11 mouse cellular contexts compared by ENCODE assay signal in genomic region chr16:49964321-49964986, GRCm38 (mm10).
A peak's percentile ranks its signal among the peaks of the same experiment; 100 is the strongest.
DNase-seq lines count a peak whose midpoint lies in the region; ATAC-seq and TF ChIP-seq lines count a peak whose summit lies in the region.
"Had no signal": no experiment of that assay in that cellular context is flagged by ENCODE, and none has a peak within 500 bp of the region (broad histone marks: within the 10 kb centered on the region; RNA-seq: fewer than 3 reads in every experiment).

No protein-coding gene starts in this region.

- no peak overlapping the region for H3K9ac ChIP-seq in kidney, postnatal 0 days (ENCODE audit: low read depth, low read length)
- H3K9ac ChIP-seq in MEL (ENCODE audit: control insufficient read depth, low read depth, low read length, poor library complexity, severe bottlenecking) = no peak overlapping the region
- H3K9ac ChIP-seq in neural tube, embryonic 14.5 days (replicated peaks; ENCODE audit: low read depth, low read length) = no peak overlapping the region

- TF ChIP-seq EP300 in MEL (IDR thresholded peaks at IDR 0.05; ENCODE audit: low read depth in 1 of 2, low read length in 2 of 2) = peak; percentile 69 to 71

- H3K4me1 ChIP-seq in kidney, postnatal 0 days (replicated peaks; ENCODE audit: insufficient read depth, low read length) = peaks cover 3% of the 10 kb centered on the region; the same call in 1 of the 2 replicates
- peaks cover 7 to 23% of the 10 kb centered on the region in 2 experiments for H3K4me1 ChIP-seq in MEL (ENCODE audit: control insufficient read depth in 1 of 2, insufficient read depth in 2 of 2, low read length in 2 of 2)
- no peaks in the 10 kb centered on the region; the same call in 1 of the 2 replicates for H3K4me1 ChIP-seq in neural tube, embryonic 14.5 days (ENCODE audit: control insufficient read depth, insufficient read depth, low read length)

- H3K27me3 ChIP-seq in kidney, postnatal 0 days (ENCODE audit: insufficient read depth, low read length) = no peaks in the 10 kb centered on the region
- H3K27me3 ChIP-seq in MEL (ENCODE audit: control insufficient read depth in 1 of 2, insufficient read depth in 2 of 2, low read length in 2 of 2) = no peaks in the 10 kb centered on the region
- no peaks in the 10 kb centered on the region for H3K27me3 ChIP-seq in neural tube, embryonic 14.5 days (ENCODE audit: control insufficient read depth, insufficient read depth, low read length)

- H3K79me2 ChIP-seq in MEL (ENCODE audit: control insufficient read depth, insufficient read depth, low read length, poor library complexity) = no peaks in the 10 kb centered on the region

- H3K9me3 ChIP-seq in kidney, postnatal 0 days (replicated peaks; ENCODE audit: low read length) = no peaks in the 10 kb centered on the region
- no peaks in the 10 kb centered on the region for H3K9me3 ChIP-seq in MEL (replicated peaks; ENCODE audit: insufficient read depth, low read length)
- no peaks in the 10 kb centered on the region for H3K9me3 ChIP-seq in neural tube, embryonic 14.5 days (ENCODE audit: control insufficient read depth, low read length)

- WGBS in kidney, postnatal 0 days = 26% methylated on average over 7 of the region's 7 CpGs
- WGBS in neural tube, embryonic 14.5 days = 28% methylated on average over 7 of the region's 7 CpGs

- DNase-seq in kidney, postnatal 0 days (ENCODE audit: low spot score) = peak; percentile 42
- DNase-seq in kidney, adult 9 months = no peak
- DNase-seq in A20 (ENCODE audit: low read depth, low spot score) (peak; percentile 14), MEL (ENCODE audit: low read depth, low spot score) (peak; percentile 46)
- no peak for DNase-seq in gastrocnemius, postnatal 36 days
- no peak for DNase-seq in gastrocnemius, postnatal 25 days
- DNase-seq: cerebellum, adult 2 months; kidney, adult 18-20 months; thymus, postnatal 25 days had no signal

- ATAC-seq in kidney, postnatal 0 days (replicated peaks; ENCODE audit: low FRiP score, low read depth) = no peak
- peak; percentile 57; the same call in 1 of the 2 replicates for ATAC-seq in neural tube, embryonic 14.5 days (ENCODE audit: low read depth)

- TF ChIP-seq CTCF in kidney, postnatal 0 days (IDR thresholded peaks at IDR 0.05; ENCODE audit: low read depth) = no peak
- TF ChIP-seq CTCF in MEL (IDR thresholded peaks at IDR 0.05 in 2 of 3, conservative IDR thresholded peaks at IDR 0.05 in 1 of 3; ENCODE audit: control insufficient read depth in 1 of 3, insufficient read depth in 1 of 3, low read depth in 2 of 3, low read length in 3 of 3, poor library complexity in 1 of 3, severe bottlenecking in 1 of 3) = no peak

- H3K4me2 ChIP-seq in kidney, postnatal 0 days (ENCODE audit: low read length) = no peak overlapping the region
- no peak overlapping the region for H3K4me2 ChIP-seq in neural tube, embryonic 14.5 days (ENCODE audit: low read depth, low read length)
- H3K4me2 ChIP-seq: midbrain, embryonic 11.5 days had no signal

- no peak overlapping the region for H3K4me3 ChIP-seq in kidney, postnatal 0 days (replicated peaks; ENCODE audit: low read depth, low read length)
- H3K4me3 ChIP-seq in MEL (ENCODE audit: control insufficient read depth in 1 of 2, insufficient read depth in 1 of 2, low read depth in 2 of 2, low read length in 2 of 2) = no peak overlapping the region
- no peak overlapping the region for H3K4me3 ChIP-seq in neural tube, embryonic 14.5 days (ENCODE audit: low read depth, low read length)

- H3K27ac ChIP-seq in kidney, postnatal 0 days = no peak overlapping the region
- no peak overlapping the region for H3K27ac ChIP-seq in MEL (ENCODE audit: control insufficient read depth, low read depth, low read length)
- no peak overlapping the region for H3K27ac ChIP-seq in neural tube, embryonic 14.5 days (ENCODE audit: low read depth, low read length)

- TF ChIP-seq POLR2A in MEL (IDR thresholded peaks at IDR 0.05; ENCODE audit: control insufficient read depth in 1 of 2, insufficient read depth in 1 of 2, low read depth in 1 of 2, low read length in 2 of 2, poor library complexity in 1 of 2) = no peak

- H3K36me3 ChIP-seq in kidney, postnatal 0 days (ENCODE audit: insufficient read depth, low read length) = no peaks in the 10 kb centered on the region
- peaks cover 0 to 24% of the 10 kb centered on the region in 2 experiments; a peak in 2 of 4 replicates for H3K36me3 ChIP-seq in MEL (ENCODE audit: control insufficient read depth in 1 of 2, insufficient read depth in 2 of 2, low read length in 2 of 2)
- no peaks in the 10 kb centered on the region for H3K36me3 ChIP-seq in neural tube, embryonic 14.5 days (ENCODE audit: control insufficient read depth, insufficient read depth, low read length)

- intact Hi-C loops in gastrocnemius, postnatal 36 days (cut with DNase I) = no loop called here

- no peak for TF ChIP-seq RAD21 in MEL (IDR thresholded peaks at IDR 0.05; ENCODE audit: low read depth, low read length)

TF ChIP-seq in MEL, 35 proteins besides CTCF, POLR2A, EP300 and RAD21:
- TF ChIP-seq TAL1 (IDR thresholded peaks at IDR 0.05; ENCODE audit: low read length) = no peak
- TF ChIP-seq TCF12 (IDR thresholded peaks at IDR 0.05; ENCODE audit: low read depth, low read length) = peak; percentile 79
- peak; percentile 32; the same call in 1 of the 2 replicates for TF ChIP-seq TBP (IDR thresholded peaks at IDR 0.05; ENCODE audit: low read depth, low read length)
- TF ChIP-seq ZC3H11A (IDR thresholded peaks at IDR 0.05; ENCODE audit: low read depth, low read length) = no peak
- TF ChIP-seq GATA1 (IDR thresholded peaks at IDR 0.05; ENCODE audit: low read depth, low read length) = peak; percentile 81
- TF ChIP-seq UBTF (IDR thresholded peaks at IDR 0.05; ENCODE audit: borderline replicate concordance, insufficient read depth, low read depth, low read length) = no peak
- no peak for TF ChIP-seq E2F4 (IDR thresholded peaks at IDR 0.05; ENCODE audit: borderline replicate concordance, low read depth, low read length)
- TF ChIP-seq RCOR1 (IDR thresholded peaks at IDR 0.05; ENCODE audit: low read depth, low read length) = peak; percentile 90
- peak; percentile 57 for TF ChIP-seq SIN3A (IDR thresholded peaks at IDR 0.05; ENCODE audit: low read length)
- TF ChIP-seq KAT2A (conservative IDR thresholded peaks at IDR 0.05; ENCODE audit: low read depth, low read length) = no peak
- TF ChIP-seq ETS1 (IDR thresholded peaks at IDR 0.05; ENCODE audit: low read depth, low read length) = peak; percentile 32; the same call in 1 of the 2 replicates

Comparison
In these comparisons a context has a peak if more than half of its experiments do, and no peak if none do; other contexts are left out.
1. DNase-seq: peak in kidney, postnatal 0 days (single experiment), A20 (single experiment) and MEL (single experiment); none in kidney, adult 9 months (single experiment), gastrocnemius, postnatal 36 days (0 of 2) and gastrocnemius, postnatal 25 days (single experiment).